Comparison of ENCODE assay signal across 16 mouse cellular contexts in the genomic region with DNA sequence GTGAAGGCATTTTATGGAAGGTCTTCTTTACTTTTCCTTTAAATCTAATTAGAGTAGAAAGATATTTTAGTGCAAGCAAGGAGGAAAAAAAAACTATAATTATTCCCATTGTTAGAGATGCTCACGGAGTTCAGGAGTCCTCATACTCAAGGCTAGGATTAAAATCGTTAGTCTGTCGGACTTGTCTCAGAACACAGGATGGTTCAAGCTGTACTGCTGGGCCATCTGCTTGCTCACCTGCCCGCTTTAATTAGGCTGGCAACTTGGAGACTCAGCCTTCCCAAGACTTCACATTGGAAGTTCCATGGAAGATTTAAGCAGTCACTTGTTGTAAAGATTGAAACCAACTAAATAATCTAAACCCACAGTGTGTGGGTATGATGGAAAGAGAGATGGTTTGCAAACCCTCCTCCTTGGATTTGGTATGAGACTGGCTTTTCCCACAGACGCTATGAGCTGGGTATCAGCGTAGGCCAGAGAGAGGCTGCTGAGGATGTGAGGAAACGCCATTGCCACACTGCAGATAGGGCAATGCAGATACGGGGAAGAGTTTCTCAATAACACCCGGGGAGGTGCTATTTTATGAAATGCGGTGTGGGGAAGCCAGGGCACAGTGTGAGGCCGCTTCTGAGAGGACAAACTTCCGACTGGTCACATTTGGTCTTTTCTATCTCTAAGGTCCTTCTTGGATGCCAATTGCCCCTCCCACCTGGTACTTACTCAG. TPM values are rescaled to one million over a fixed set of nuclear protein-coding genes. Genes with fewer than 3 reads are reported as not detected.
DNase-seq lines count a peak whose midpoint lies in the region; ATAC-seq and TF ChIP-seq lines count a peak whose summit lies in the region.
"Had no signal": no experiment of that assay in that cellular context is flagged by ENCODE, and none has a peak within 500 bp of the region (broad histone marks: within the 10 kb centered on the region; RNA-seq: fewer than 3 reads in every experiment).

No protein-coding gene starts in this region.

- H3K9me3 ChIP-seq in liver, embryonic 11.5 days (ENCODE audit: control insufficient read depth, low read length), result no peaks in the 10 kb centered on the region
- H3K9me3 ChIP-seq in intestine, postnatal 0 days (ENCODE audit: control insufficient read depth), result no peaks in the 10 kb centered on the region
- H3K9me3 ChIP-seq in hindbrain, embryonic 16.5 days (ENCODE audit: control insufficient read depth, low read length), result no peaks in the 10 kb centered on the region
- H3K9me3 ChIP-seq: embryonic facial prominence, embryonic 10.5 days; forebrain, embryonic 12.5 days; limb, embryonic 12.5 days had no signal

- DNase-seq in liver, result peak; percentile 10
- DNase-seq in liver, embryonic 11.5 days (ENCODE audit: low spot score), result no peak
- DNase-seq in brain, adult 2 months (ENCODE audit: low read depth, low spot score), result peak; percentile 41
- no peak for DNase-seq in left cerebral cortex, adult 11 months (ENCODE audit: low spot score)
- DNase-seq: gastrocnemius, postnatal 14 days; lung, embryonic 14.5 days; lung, postnatal 36 days; right cerebral cortex, postnatal 14 days; thymus, postnatal 25 days had no signal

- no peak overlapping the region for H3K4me3 ChIP-seq in liver, embryonic 11.5 days (ENCODE audit: low read depth, low read length)
- H3K4me3 ChIP-seq in intestine, postnatal 0 days (ENCODE audit: low read depth, low read length), result no peak overlapping the region
- H3K4me3 ChIP-seq in hindbrain, embryonic 16.5 days (ENCODE audit: low read length), result no peak overlapping the region
- H3K4me3 ChIP-seq: embryonic facial prominence, embryonic 10.5 days; forebrain, embryonic 12.5 days; limb, embryonic 12.5 days; myocyte had no signal

- H3K4me2 ChIP-seq in liver, embryonic 11.5 days, result no peak overlapping the region
- H3K4me2 ChIP-seq in intestine, postnatal 0 days (replicated peaks; ENCODE audit: low read depth), result peak overlapping the region; percentile 60
- no peak overlapping the region for H3K4me2 ChIP-seq in hindbrain, embryonic 16.5 days (ENCODE audit: low read length)
- H3K4me2 ChIP-seq: forebrain, embryonic 12.5 days; limb, embryonic 12.5 days; lung, embryonic 14.5 days had no signal

- ATAC-seq in liver, embryonic 11.5 days (replicated peaks; ENCODE audit: low FRiP score), result no peak
- no peak for ATAC-seq in intestine, postnatal 0 days
- peak; percentile 94 for ATAC-seq in megakaryocyte progenitor cell, adult 5-6 weeks (replicated peaks; ENCODE audit: poor library complexity)
- no peak for ATAC-seq in hindbrain, embryonic 16.5 days

- H3K27ac ChIP-seq in liver, embryonic 11.5 days (ENCODE audit: low read depth, low read length), result no peak overlapping the region
- peak overlapping the region; percentile 58 for H3K27ac ChIP-seq in intestine, postnatal 0 days (ENCODE audit: low read depth, low read length)
- H3K27ac ChIP-seq in hindbrain, embryonic 16.5 days (ENCODE audit: low read depth, low read length), result no peak overlapping the region
- H3K27ac ChIP-seq: embryonic facial prominence, embryonic 10.5 days; forebrain, embryonic 12.5 days; limb, embryonic 12.5 days had no signal

- H3K4me1 ChIP-seq in liver, embryonic 11.5 days (replicated peaks; ENCODE audit: control insufficient read depth, insufficient read depth, low read length), result no peaks in the 10 kb centered on the region
- 0 out of 2 replicates have a peak, but pooled peaks cover 6% of the 10 kb centered on the region for H3K4me1 ChIP-seq in intestine, postnatal 0 days (replicated peaks; ENCODE audit: control insufficient read depth, insufficient read depth, low read length)
- H3K4me1 ChIP-seq in hindbrain, embryonic 16.5 days (ENCODE audit: control insufficient read depth, insufficient read depth, low read depth, low read length), result no peaks in the 10 kb centered on the region

- no peak overlapping the region for H3K9ac ChIP-seq in liver, embryonic 11.5 days (ENCODE audit: low read depth, low read length)
- no peak overlapping the region for H3K9ac ChIP-seq in intestine, postnatal 0 days (ENCODE audit: low read depth, low read length)
- no peak overlapping the region for H3K9ac ChIP-seq in hindbrain, embryonic 16.5 days (ENCODE audit: low read depth, low read length)
- H3K9ac ChIP-seq: forebrain, embryonic 12.5 days; limb, embryonic 12.5 days; lung, embryonic 14.5 days had no signal

- H3K27me3 ChIP-seq in liver, embryonic 11.5 days (replicated peaks; ENCODE audit: control insufficient read depth, insufficient read depth, low read length), result no peaks in the 10 kb centered on the region
- no peaks in the 10 kb centered on the region for H3K27me3 ChIP-seq in intestine, postnatal 0 days (replicated peaks; ENCODE audit: control insufficient read depth, insufficient read depth, low read length)
- H3K27me3 ChIP-seq in hindbrain, embryonic 16.5 days (replicated peaks; ENCODE audit: control insufficient read depth, insufficient read depth, low read length), result no peaks in the 10 kb centered on the region
- H3K27me3 ChIP-seq: forebrain, embryonic 12.5 days had no signal

- WGBS in liver, embryonic 11.5 days, result 41% methylated on average over 12 of the region's 12 CpGs
- WGBS in intestine, postnatal 0 days, result 39% methylated on average over 12 of the region's 12 CpGs
- WGBS in hindbrain, embryonic 16.5 days, result 48% methylated on average over 12 of the region's 12 CpGs

- no peak for TF ChIP-seq CTCF in intestine, postnatal 0 days (IDR thresholded peaks at IDR 0.05; ENCODE audit: low read depth)

- H3K36me3 ChIP-seq in liver, embryonic 11.5 days (ENCODE audit: control insufficient read depth, insufficient read depth, low read length), result no peaks in the 10 kb centered on the region
- no peaks in the 10 kb centered on the region for H3K36me3 ChIP-seq in intestine, postnatal 0 days (ENCODE audit: control insufficient read depth, insufficient read depth)
- no peaks in the 10 kb centered on the region for H3K36me3 ChIP-seq in hindbrain, embryonic 16.5 days (ENCODE audit: control insufficient read depth, insufficient read depth, low read length)
- H3K36me3 ChIP-seq: embryonic facial prominence, embryonic 10.5 days; forebrain, embryonic 12.5 days; limb, embryonic 12.5 days had no signal

RNA-seq across cellular contexts. Expression of gene Klf5, which starts 19.6 kb away (rescaled TPM):
- polyA plus RNA-seq in liver, embryonic 11.5 days (2014; fragmentation: Nextera tagmentation; extraction: Ambion mirVana), result 2.7 and 3.5 TPM in 2 replicates
- 87.6 and 93.7 TPM in 2 replicates for polyA plus RNA-seq in intestine, postnatal 0 days (2015; fragmentation: Nextera tagmentation; extraction: Ambion mirVana)
- total RNA-seq in megakaryocyte progenitor cell, adult 5-6 weeks (2015), result 2.4 and 3.6 TPM in 2 replicates
- total RNA-seq in megakaryocyte progenitor cell, adult 5-6 weeks (2017), result 1.2 and 1.5 TPM in 2 replicates
- polyA plus RNA-seq in hindbrain, embryonic 16.5 days (2015; fragmentation: Nextera tagmentation; extraction: Ambion mirVana), result 3.2 and 3.6 TPM in 2 replicates

Comparison
In these comparisons a context has a peak if more than half of its experiments do, and no peak if none do; other contexts are left out.
1. DNase-seq: peak in liver (single experiment) and brain, adult 2 months (single experiment); none in liver, embryonic 11.5 days (single experiment) and left cerebral cortex, adult 11 months (single experiment).
2. RNA of gene Klf5, which starts 19.6 kb away (polyA plus RNA-seq): 87.6 to 93.7 TPM in intestine, postnatal 0 days; 2.7 to 3.5 TPM in liver, embryonic 11.5 days and 3.2 to 3.6 TPM in hindbrain, embryonic 16.5 days; every median in the first group is over 10 times any median in the second.